Mouse (Mus musculus): ENCODE data around the gene Cdkl3. TPM values are rescaled to one million over a fixed set of nuclear protein-coding genes. Genes with fewer than 3 reads are reported as not detected.

The Cdkl3 gene
- polyA plus RNA-seq, 1 experiment = 1.3 TPM

- H3K27me3 ChIP-seq (replicated peaks) = no peaks in the 10 kb centered on the region
- peaks cover 51% of the 10 kb centered on the region for H3K36me3 ChIP-seq (replicated peaks; ENCODE audit: low read length)
- no peaks in the 10 kb centered on the region for H3K9me3 ChIP-seq
These were observed 123.7 kb downstream of the Cdkl3 start for GRCm38 (mm10) chr11:52127760-52128159.

GRCm38 (mm10) chr11:52128316-52129061 is 124.5 kb downstream of the Cdkl3 start:
- Histone ChIP-seq H3K36me3 (replicated peaks; ENCODE audit: low read length) (peaks cover 45% of the 10 kb centered on the region), H3K9me3 (no peaks in the 10 kb centered on the region), H3K27me3 (replicated peaks) (no peaks in the 10 kb centered on the region), H3K4me1 (peaks cover 41% of the 10 kb centered on the region), H3K4me3 (replicated peaks) (no peak overlapping the region)
- TF ChIP-seq GATA1 (IDR thresholded peaks at IDR 0.05; ENCODE audit: borderline replicate concordance, low read length) (no peak), FLI1 (IDR thresholded peaks at IDR 0.05; ENCODE audit: low read length) (no peak)

More at GRCm38 (mm10) chr11:52127760-52128159, 123.7 kb downstream of the Cdkl3 start:
- Histone ChIP-seq H3K4me3 (replicated peaks) (no peak overlapping the region), H3K4me1 (peaks cover 41% of the 10 kb centered on the region)
- no peak for TF ChIP-seq FLI1 (IDR thresholded peaks at IDR 0.05; ENCODE audit: low read length)
- TF ChIP-seq GATA1 (IDR thresholded peaks at IDR 0.05; ENCODE audit: borderline replicate concordance, low read length) = no peak

- TF ChIP-seq FLI1 (IDR thresholded peaks at IDR 0.05; ENCODE audit: low read length) (no peak), GATA1 (IDR thresholded peaks at IDR 0.05; ENCODE audit: borderline replicate concordance, low read length) (no peak)
- Histone ChIP-seq H3K27me3 (replicated peaks) (no peaks in the 10 kb centered on the region), H3K36me3 (replicated peaks; ENCODE audit: low read length) (peaks cover 38% of the 10 kb centered on the region), H3K4me1 (peaks cover 38% of the 10 kb centered on the region), H3K4me3 (replicated peaks) (no peak overlapping the region), H3K9me3 (no peaks in the 10 kb centered on the region)
These were observed 125.2 kb downstream of the Cdkl3 start for GRCm38 (mm10) chr11:52129171-52129570.

GRCm38 (mm10) chr11:52129621-52130450 is 125.8 kb downstream of the Cdkl3 start:
- TF ChIP-seq FLI1 (IDR thresholded peaks at IDR 0.05; ENCODE audit: low read length) (no peak), GATA1 (IDR thresholded peaks at IDR 0.05; ENCODE audit: borderline replicate concordance, low read length) (no peak)
- H3K4me1 ChIP-seq = peaks cover 32% of the 10 kb centered on the region
- no peak overlapping the region for H3K4me3 ChIP-seq (replicated peaks)
- peaks cover 32% of the 10 kb centered on the region for H3K36me3 ChIP-seq (replicated peaks; ENCODE audit: low read length)
- no peaks in the 10 kb centered on the region for H3K27me3 ChIP-seq (replicated peaks)
- no peaks in the 10 kb centered on the region for H3K9me3 ChIP-seq

- peaks cover 5% of the 10 kb centered on the region for H3K9me3 ChIP-seq
- no peak for TF ChIP-seq GATA1 (IDR thresholded peaks at IDR 0.05; ENCODE audit: borderline replicate concordance, low read length)
- no peaks in the 10 kb centered on the region for H3K27me3 ChIP-seq (replicated peaks)
- H3K36me3 ChIP-seq (replicated peaks; ENCODE audit: low read length) = peaks cover 25% of the 10 kb centered on the region
- peaks cover 27% of the 10 kb centered on the region for H3K4me1 ChIP-seq
- H3K4me3 ChIP-seq (replicated peaks) = no peak overlapping the region
These were observed 126.5 kb downstream of the Cdkl3 start for GRCm38 (mm10) chr11:52130451-52131068.

Other genes starting within 250 kb of the Cdkl3 start
- 2.6 and 8.2 TPM in 2 replicates for gene Sec24a, start 240.6 kb upstream of the Cdkl3 start, polyA plus RNA-seq (2012; ENCODE audit: insufficient read depth, low replicate concordance)
- gene Sar1b, start 240.5 kb upstream of the Cdkl3 start, polyA plus RNA-seq (2012; ENCODE audit: insufficient read depth, low replicate concordance) = 8.5 TPM in 1 of 2 replicates, not detected in the other
- gene Jade2, start 146.6 kb upstream of the Cdkl3 start, polyA plus RNA-seq (2012; ENCODE audit: insufficient read depth, low replicate concordance) = 0.26 and 3.6 TPM in 2 replicates
- 17.5 and 17.7 TPM in 2 replicates for gene Cdkn2aipnl, start 36.6 kb upstream of the Cdkl3 start, polyA plus RNA-seq (2012; ENCODE audit: insufficient read depth, low replicate concordance)
- 39.2 and 171 TPM in 2 replicates for gene Ube2b, start 3.5 kb upstream of the Cdkl3 start, polyA plus RNA-seq (2012; ENCODE audit: insufficient read depth, low replicate concordance)
- 4.4 and 8.0 TPM in 2 replicates for gene Ppp2ca, start 94.5 kb downstream of the Cdkl3 start, polyA plus RNA-seq (2012; ENCODE audit: insufficient read depth, low replicate concordance)
- gene Olfr1373, start 141.3 kb downstream of the Cdkl3 start, polyA plus RNA-seq (2012; ENCODE audit: insufficient read depth, low replicate concordance) = not detected in 2 replicates
- gene Olfr1371, start 209.8 kb downstream of the Cdkl3 start, polyA plus RNA-seq (2012; ENCODE audit: insufficient read depth, low replicate concordance) = not detected in 2 replicates
- gene Skp1a, start 227.8 kb downstream of the Cdkl3 start, polyA plus RNA-seq (2012; ENCODE audit: insufficient read depth, low replicate concordance) = 1.6 and 14.4 TPM in 2 replicates

Measured in megakaryocyte, embryonic 14.5 days (primary cell).